Mouse (Mus musculus) embryonic facial prominence, embryonic 10.5 days (tissue): ENCODE measurements around the gene Begain. TPM values are rescaled to one million over a fixed set of nuclear protein-coding genes. Genes with fewer than 3 reads are reported as not detected.

ENCODE experiments used
- DNase-seq: peaks from one replicate; pipeline ENCODE4 v3.0.0-alpha.2; 2017; ENCODE audit warnings: low spot score
- H3K27ac ChIP-seq: fragments of 300-500 bp; sonication (generic); replicated peaks from 2 replicates; pipeline ENCODE4 v1.5.1; 2016; ENCODE audit warnings: mild to moderate bottlenecking
- H3K27me3 ChIP-seq: fragments of 300-500 bp; sonication (generic); replicated peaks from 2 replicates; pipeline ENCODE4 v1.6.1; 2016; ENCODE audit warnings: low read depth, mild to moderate bottlenecking; ENCODE audit not compliant: poor library complexity, severe bottlenecking
- H3K36me3 ChIP-seq: fragments of 300-500 bp; sonication (generic); replicated peaks from 2 replicates; pipeline ENCODE4 v1.6.1; 2016; ENCODE audit warnings: mild to moderate bottlenecking, moderate library complexity
- H3K4me1 ChIP-seq: fragments of 300-500 bp; sonication (generic); 2 replicates; pipeline ENCODE4 v1.6.1; 2016
- H3K4me3 ChIP-seq: fragments of 300-500 bp; sonication (generic); 2 replicates; pipeline ENCODE4 v1.5.1; 2016; ENCODE audit warnings: mild to moderate bottlenecking, moderate library complexity
- H3K9me3 ChIP-seq: fragments of 300-500 bp; sonication (generic); 2 replicates; pipeline ENCODE4 v1.6.1; 2016; ENCODE audit warnings: mild to moderate bottlenecking
- WGBS: fragments of 180-500 bp; shearing (Covaris S2); methylation state at CpG from one replicate; pipeline ENCODE4 v1.1.7; 2016; 5-methylcytosine and 5-hydroxymethylcytosine counted together
- polyA plus RNA-seq: library from polyadenylated mRNA; unstranded; fragments of >200 nt; fragmentation: Nextera tagmentation; extraction: Ambion mirVana; gene quantifications from 2 replicates; pipeline ENCODE4 v1.2.1, GENCODE M21; 2016

Begain gene
- 2.3 and 3.1 TPM in 2 replicates for polyA plus RNA-seq

DNA sequence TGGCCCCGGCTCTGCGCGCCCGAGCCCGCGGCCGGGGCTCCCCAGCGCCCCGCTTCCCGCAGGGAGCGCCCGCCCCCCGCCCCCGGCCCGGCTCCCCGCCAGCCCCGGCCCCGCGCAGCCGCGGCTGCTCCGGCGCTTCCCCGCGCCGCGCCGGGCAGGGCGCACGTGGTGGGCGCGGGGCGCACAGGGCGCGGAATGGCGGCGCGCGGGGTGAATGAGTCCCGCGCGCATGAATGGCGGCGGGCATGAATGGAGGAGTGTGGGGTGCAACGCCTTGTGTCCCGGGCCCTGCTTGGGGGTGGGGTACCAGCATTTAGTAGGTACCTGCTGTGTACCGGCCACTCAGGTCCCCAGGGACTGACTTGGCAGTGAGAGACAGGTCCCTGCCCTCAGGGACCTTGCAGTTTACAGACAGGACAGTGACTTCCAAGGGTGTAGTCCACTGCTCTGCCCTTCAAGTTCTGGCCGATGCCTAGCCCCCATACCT, at the start of gene Begain:
Gene Begain (minus strand): TSS at position 51 of the 487 bp plus-strand sequence.
- WGBS, result 4% methylated on average over 48 of the region's 48 CpGs
- DNase-seq, result peak; percentile 49
- Histone ChIP-seq H3K36me3 (no peaks in the 10 kb centered on the region), H3K9me3 (no peaks in the 10 kb centered on the region), H3K27ac (peak within 1 kb of the TSS; percentile 87), H3K4me3 (peak within 1 kb of the TSS; percentile 62), H3K4me1 (peaks cover 19% of the 10 kb centered on the region), H3K27me3 (peaks cover 48% of the 10 kb centered on the region)

DNA sequence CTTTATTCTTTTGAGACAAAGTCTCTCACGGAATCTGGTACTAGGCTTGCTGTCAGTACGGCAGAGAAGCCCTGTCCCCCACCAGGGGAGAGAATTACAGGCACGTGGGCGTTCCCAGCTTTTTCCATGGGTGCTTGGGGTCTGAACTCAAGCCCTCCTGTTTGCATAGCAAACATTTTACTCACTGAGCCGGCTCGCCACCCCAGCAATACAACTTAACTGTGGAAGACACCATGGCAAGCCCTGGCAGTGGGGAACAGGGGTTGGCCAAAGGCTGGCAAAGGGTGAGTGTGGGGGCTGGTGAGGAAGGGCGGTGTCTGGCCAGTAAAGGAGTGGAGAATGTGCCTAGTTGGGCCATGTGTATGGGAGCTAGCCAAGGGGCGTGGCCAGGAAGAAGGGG, 47.7 kb upstream of the Begain start:
- H3K27me3 ChIP-seq, result no peaks in the 10 kb centered on the region
- H3K36me3 ChIP-seq, result no peaks in the 10 kb centered on the region
- WGBS, result 73% methylated on average over 8 of the region's 8 CpGs
- no peak overlapping the region for H3K4me3 ChIP-seq
- H3K4me1 ChIP-seq, result peaks cover 13% of the 10 kb centered on the region
- DNase-seq, result no peak
- no peaks in the 10 kb centered on the region for H3K9me3 ChIP-seq
- H3K27ac ChIP-seq, result no peak overlapping the region

DNA sequence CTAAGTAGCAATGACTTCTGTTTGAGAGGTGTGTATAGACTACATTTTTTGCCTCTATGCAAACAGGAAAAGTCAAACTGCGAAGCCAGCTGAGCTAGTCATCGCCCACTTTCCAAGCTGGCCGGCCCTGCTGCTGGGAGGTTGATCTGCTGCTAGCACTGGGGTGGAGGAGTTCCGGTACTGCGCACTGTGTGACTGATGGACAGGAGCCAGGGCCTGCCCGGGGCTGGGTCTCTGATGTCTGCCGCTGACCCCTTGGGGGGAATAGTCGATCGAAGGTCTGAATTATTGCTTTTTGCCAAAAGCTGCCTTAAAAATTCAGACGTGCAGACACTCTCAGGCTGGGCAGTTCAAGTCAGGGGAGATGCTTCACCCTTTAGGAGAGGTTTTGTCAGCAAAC, 47.1 kb upstream of the Begain start:
- WGBS, result 82% methylated on average over 10 of the region's 10 CpGs
- no peaks in the 10 kb centered on the region for H3K9me3 ChIP-seq
- H3K27me3 ChIP-seq, result no peaks in the 10 kb centered on the region
- no peak overlapping the region for H3K4me3 ChIP-seq
- no peak overlapping the region for H3K27ac ChIP-seq
- peaks cover 13% of the 10 kb centered on the region for H3K4me1 ChIP-seq
- no peak for DNase-seq
- no peaks in the 10 kb centered on the region for H3K36me3 ChIP-seq

- H3K27me3 ChIP-seq, result no peaks in the 10 kb centered on the region
- H3K4me1 ChIP-seq, result peaks cover 13% of the 10 kb centered on the region
- no peaks in the 10 kb centered on the region for H3K9me3 ChIP-seq
- H3K27ac ChIP-seq, result peak overlapping the region; percentile 48; the same call in 1 of the 2 replicates
- WGBS, result 61% methylated on average over 10 of the region's 10 CpGs
- DNase-seq, result peak; percentile 20
- no peaks in the 10 kb centered on the region for H3K36me3 ChIP-seq
- no peak overlapping the region for H3K4me3 ChIP-seq
These were observed 45.1 kb upstream of the Begain start for GRCm38 (mm10) chr12:109112996-109113592.

GRCm38 (mm10) chr12:109112354-109112995, 44.5 kb upstream of the Begain start:
- no peaks in the 10 kb centered on the region for H3K9me3 ChIP-seq
- 54% methylated on average over 9 of the region's 9 CpGs for whole genome bisulfite sequencing
- no peaks in the 10 kb centered on the region for H3K36me3 ChIP-seq
- peak overlapping the region; percentile 48 for H3K27ac ChIP-seq
- H3K27me3 ChIP-seq, result no peaks in the 10 kb centered on the region
- DNase-seq, result peak; percentile 28
- H3K4me1 ChIP-seq, result peaks cover 13% of the 10 kb centered on the region
- no peak overlapping the region for H3K4me3 ChIP-seq

DNA sequence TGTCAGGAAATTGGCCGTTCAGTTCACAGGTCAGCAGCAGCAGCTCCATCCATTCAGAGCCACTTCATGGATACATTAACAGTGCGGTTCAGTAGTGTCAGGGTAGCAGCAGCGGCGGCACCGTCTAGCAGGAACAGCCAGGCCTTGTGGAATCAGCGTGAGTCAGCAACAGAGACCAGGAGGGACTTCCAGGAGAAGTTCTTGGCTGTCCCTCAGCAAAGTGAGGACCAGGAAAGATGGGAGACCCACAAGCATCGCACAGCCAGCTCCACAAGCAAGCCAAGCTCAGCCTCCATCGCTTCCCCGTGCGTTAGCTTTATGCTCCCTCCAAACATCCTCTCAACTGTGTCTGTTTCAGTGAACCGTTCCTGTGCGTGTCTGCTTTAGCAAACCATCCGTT, 40.9 kb upstream of the Begain start:
- no peaks in the 10 kb centered on the region for H3K27me3 ChIP-seq
- H3K27ac ChIP-seq, result no peak overlapping the region
- no peak for DNase-seq
- H3K9me3 ChIP-seq, result no peaks in the 10 kb centered on the region
- WGBS, result 89% methylated on average over 13 of the region's 13 CpGs
- no peaks in the 10 kb centered on the region for H3K36me3 ChIP-seq
- H3K4me3 ChIP-seq, result no peak overlapping the region
- peaks cover 13% of the 10 kb centered on the region for H3K4me1 ChIP-seq

GRCm38 (mm10) chr12:109100381-109100780, 32.4 kb upstream of the Begain start:
- Histone ChIP-seq H3K9me3 (no peaks in the 10 kb centered on the region), H3K36me3 (no peaks in the 10 kb centered on the region), H3K27me3 (no peaks in the 10 kb centered on the region), H3K27ac (no peak overlapping the region), H3K4me1 (no peaks in the 10 kb centered on the region), H3K4me3 (no peak overlapping the region)
- DNase-seq, result no peak
- WGBS, result 85% methylated on average over 7 of the region's 7 CpGs

DNA sequence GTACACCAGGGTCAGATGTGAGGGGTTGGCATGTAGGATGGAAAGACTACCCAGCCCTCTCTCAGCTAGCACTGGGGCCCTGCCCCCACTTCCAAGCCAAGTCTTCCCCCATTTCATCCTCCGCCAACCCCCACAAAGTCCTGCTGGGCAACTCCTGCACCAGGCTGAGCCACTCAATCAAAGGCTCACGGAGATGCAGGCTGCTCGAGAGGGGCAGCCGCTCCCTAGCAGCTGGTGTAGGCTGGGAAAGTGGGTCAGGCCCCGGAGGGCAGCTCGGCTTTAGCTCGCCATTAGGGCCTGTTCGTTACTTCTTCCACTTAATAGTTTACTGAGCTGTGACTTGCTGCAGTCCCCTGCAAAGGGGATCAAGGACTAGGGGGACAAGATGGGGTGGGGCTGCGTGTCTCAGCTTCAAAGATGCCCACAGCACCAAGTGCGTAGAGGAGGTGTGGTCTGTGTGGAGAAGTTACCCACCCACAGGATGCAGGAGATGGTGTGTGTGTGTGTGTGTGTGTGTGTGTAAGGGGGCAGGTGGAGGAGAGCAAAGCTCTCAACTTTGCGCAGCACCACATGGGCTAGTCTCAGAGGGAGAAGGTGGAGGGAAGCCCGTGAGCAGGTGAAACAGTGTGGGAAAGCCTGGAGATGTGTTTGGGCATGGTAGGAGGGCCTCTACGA, 22.6 kb upstream of the Begain start:
- H3K4me1 ChIP-seq, result no peaks in the 10 kb centered on the region
- 73% methylated on average over 13 of the region's 13 CpGs for WGBS
- DNase-seq, result no peak
- no peak overlapping the region for H3K27ac ChIP-seq
- H3K9me3 ChIP-seq, result no peaks in the 10 kb centered on the region
- no peak overlapping the region for H3K4me3 ChIP-seq
- no peaks in the 10 kb centered on the region for H3K36me3 ChIP-seq
- no peaks in the 10 kb centered on the region for H3K27me3 ChIP-seq

- DNase-seq, result no peak
- no peak overlapping the region for H3K4me3 ChIP-seq
- no peaks in the 10 kb centered on the region for H3K27me3 ChIP-seq
- no peak overlapping the region for H3K27ac ChIP-seq
- no peaks in the 10 kb centered on the region for H3K36me3 ChIP-seq
- no peaks in the 10 kb centered on the region for H3K4me1 ChIP-seq
- no peaks in the 10 kb centered on the region for H3K9me3 ChIP-seq
- 89% methylated on average over 14 of the region's 14 CpGs for WGBS
These were observed 22.0 kb upstream of the Begain start for GRCm38 (mm10) chr12:109090041-109090440.

- WGBS, result 84% methylated on average over 2 of the region's 2 CpGs
- H3K27me3 ChIP-seq, result no peaks in the 10 kb centered on the region
- no peak overlapping the region for H3K4me3 ChIP-seq
- no peak overlapping the region for H3K27ac ChIP-seq
- no peaks in the 10 kb centered on the region for H3K36me3 ChIP-seq
- H3K9me3 ChIP-seq, result no peaks in the 10 kb centered on the region
- no peak for DNase-seq
- H3K4me1 ChIP-seq, result no peaks in the 10 kb centered on the region
These were observed 18.1 kb upstream of the Begain start for GRCm38 (mm10) chr12:109086111-109086510.

GRCm38 (mm10) chr12:109085674-109086073, 17.7 kb upstream of the Begain start:
- no peak for DNase-seq
- Histone ChIP-seq H3K27ac (no peak overlapping the region), H3K4me1 (no peaks in the 10 kb centered on the region), H3K9me3 (no peaks in the 10 kb centered on the region), H3K27me3 (no peaks in the 10 kb centered on the region), H3K36me3 (no peaks in the 10 kb centered on the region), H3K4me3 (no peak overlapping the region)
- WGBS, result 86% methylated on average over 8 of the region's 8 CpGs

DNA sequence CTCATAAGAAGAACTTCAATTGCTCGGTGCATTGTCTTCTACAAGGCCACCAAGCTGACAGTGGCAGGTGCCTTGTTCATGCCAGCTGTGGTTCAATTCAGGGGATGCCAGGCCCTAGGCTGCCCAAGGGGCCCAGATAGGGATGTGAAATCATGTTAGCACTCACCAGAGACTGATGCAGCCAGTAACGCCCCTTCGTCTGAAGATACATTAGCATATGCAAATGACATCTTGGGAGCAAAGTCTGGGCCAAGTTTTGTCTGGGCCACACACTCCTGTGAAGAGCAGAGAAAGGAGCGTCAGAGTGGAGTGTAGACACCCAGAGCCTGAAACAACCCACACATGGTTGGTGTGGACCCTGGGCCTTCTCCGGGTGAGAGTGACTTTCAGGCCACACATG, 17.0 kb upstream of the Begain start:
- Histone ChIP-seq H3K4me1 (no peaks in the 10 kb centered on the region), H3K36me3 (no peaks in the 10 kb centered on the region), H3K27me3 (no peaks in the 10 kb centered on the region), H3K27ac (no peak overlapping the region), H3K9me3 (no peaks in the 10 kb centered on the region), H3K4me3 (no peak overlapping the region)
- WGBS, result 77% methylated on average over 5 of the region's 5 CpGs
- no peak for DNase-seq

- Histone ChIP-seq H3K36me3 (no peaks in the 10 kb centered on the region), H3K27ac (no peak overlapping the region), H3K9me3 (no peaks in the 10 kb centered on the region), H3K27me3 (no peaks in the 10 kb centered on the region), H3K4me1 (no peaks in the 10 kb centered on the region), H3K4me3 (no peak overlapping the region)
- WGBS, result 90% methylated on average over 3 of the region's 3 CpGs
- DNase-seq, result no peak
These were observed 15.5 kb upstream of the Begain start for GRCm38 (mm10) chr12:109083476-109083875.
